Mouse (Mus musculus) intestine, embryonic 16.5 days (tissue): ENCODE measurements at regions not wholly inside any gene's neighbourhood (a gene's known extent, or its start where the extent isn't known, plus 50 kb on each side); places are given as distances from the start of the nearest gene placed in this dataset.

Experiments
- ATAC-seq: fragments of 200-750 bp; cut with Nextera tagmentation; 2 replicates; pipeline ENCODE4 v1.8.0; 2017; ENCODE audit warnings: moderate TSS enrichment, moderate library complexity
- H3K27ac ChIP-seq: fragments of 300-500 bp; sonication (generic); 2 replicates; pipeline ENCODE4 v1.5.1; 2014; ENCODE audit warnings: mild to moderate bottlenecking, low read length
- H3K27me3 ChIP-seq: fragments of 300-500 bp; sonication (generic); replicated peaks from 2 replicates; pipeline ENCODE4 v1.6.1; 2014; ENCODE audit warnings: low read length, control low read depth, mixed read lengths; ENCODE audit not compliant: control insufficient read depth, insufficient read depth
- H3K36me3 ChIP-seq: fragments of 300-500 bp; sonication (generic); 2 replicates; pipeline ENCODE4 v1.6.1; 2014; ENCODE audit warnings: low read length, control low read depth; ENCODE audit not compliant: control insufficient read depth, insufficient read depth
- H3K4me1 ChIP-seq: fragments of 300-500 bp; sonication (generic); 2 replicates; pipeline ENCODE4 v1.6.1; 2014; ENCODE audit warnings: low read length, control low read depth, mixed read lengths; ENCODE audit not compliant: control insufficient read depth, insufficient read depth
- H3K4me2 ChIP-seq: fragments of 300-500 bp; sonication (generic); 2 replicates; pipeline ENCODE4 v1.6.1; 2014; ENCODE audit warnings: low read depth, low read length, control low read depth
- H3K4me3 ChIP-seq: fragments of 300-500 bp; sonication (generic); 2 replicates; pipeline ENCODE4 v1.5.1; 2014; ENCODE audit warnings: mild to moderate bottlenecking, low read length
- H3K9ac ChIP-seq: fragments of 300-500 bp; sonication (generic); 2 replicates; pipeline ENCODE4 v1.6.1; 2014; ENCODE audit warnings: low read depth, low read length
- H3K9me3 ChIP-seq: fragments of 300-500 bp; sonication (generic); 2 replicates; pipeline ENCODE4 v1.6.1; 2016; ENCODE audit warnings: low read length, control low read depth; ENCODE audit not compliant: control insufficient read depth
- WGBS: fragments of 180-500 bp; shearing (Covaris S2); extraction: QIAGEN DNeasy Blood & Tissue Kit; methylation state at CpG from one replicate; pipeline ENCODE4 v1.1.7; 2014; 5-methylcytosine and 5-hydroxymethylcytosine counted together

- Histone ChIP-seq H3K9me3 (no peaks in the 10 kb centered on the region), H3K9ac (no peak overlapping the region), H3K4me2 (no peak overlapping the region), H3K4me3 (no peak overlapping the region), H3K36me3 (no peaks in the 10 kb centered on the region), H3K27ac (no peak overlapping the region), H3K4me1 (peaks cover 3% of the 10 kb centered on the region; the same call in 1 of the 2 replicates), H3K27me3 (no peaks in the 10 kb centered on the region)
- no peak for ATAC-seq
- 50% methylated on average over 9 of the region's 9 CpGs for WGBS
Measured at GRCm38 (mm10) chr11:8232636-8233189, 431.6 kb downstream of the Tns3 start.

GRCm38 (mm10) chr11:8229787-8230186, 434.5 kb downstream of the Tns3 start:
- Histone ChIP-seq H3K4me1 (peaks cover 3% of the 10 kb centered on the region; the same call in 1 of the 2 replicates), H3K4me2 (no peak overlapping the region), H3K36me3 (no peaks in the 10 kb centered on the region), H3K27ac (no peak overlapping the region), H3K27me3 (no peaks in the 10 kb centered on the region), H3K9me3 (no peaks in the 10 kb centered on the region), H3K4me3 (no peak overlapping the region), H3K9ac (no peak overlapping the region)
- 31% methylated on average over 7 of the region's 7 CpGs for WGBS
- peak; percentile 60; the same call in 1 of the 2 replicates for ATAC-seq

GRCm38 (mm10) chr11:8227772-8228425, 436.4 kb downstream of the Tns3 start:
- no peaks in the 10 kb centered on the region for H3K9me3 ChIP-seq
- no peaks in the 10 kb centered on the region for H3K36me3 ChIP-seq
- H3K4me1 ChIP-seq, result peaks cover 3% of the 10 kb centered on the region; the same call in 1 of the 2 replicates
- no peak overlapping the region for H3K4me3 ChIP-seq
- 42% methylated on average over 8 of the region's 8 CpGs for WGBS
- H3K27ac ChIP-seq, result no peak overlapping the region
- no peak overlapping the region for H3K9ac ChIP-seq
- ATAC-seq, result 0 out of 2 replicates have a peak, but pooled peaks have one; percentile 56
- H3K4me2 ChIP-seq, result no peak overlapping the region
- H3K27me3 ChIP-seq, result no peaks in the 10 kb centered on the region

GRCm38 (mm10) chr11:8224366-8224765, 440.0 kb downstream of the Tns3 start:
- Histone ChIP-seq H3K4me3 (no peak overlapping the region), H3K4me2 (no peak overlapping the region), H3K9ac (no peak overlapping the region), H3K9me3 (no peaks in the 10 kb centered on the region), H3K36me3 (no peaks in the 10 kb centered on the region), H3K27me3 (no peaks in the 10 kb centered on the region), H3K27ac (no peak overlapping the region), H3K4me1 (no peaks in the 10 kb centered on the region; the same call in 1 of the 2 replicates)
- ATAC-seq, result no peak
- 89% methylated on average over 1 of the region's 1 CpGs for WGBS

GRCm38 (mm10) chr11:8220618-8221017, 443.7 kb downstream of the Tns3 start:
- no peak overlapping the region for H3K4me3 ChIP-seq
- no peak overlapping the region for H3K27ac ChIP-seq
- H3K9ac ChIP-seq, result no peak overlapping the region
- no peaks in the 10 kb centered on the region for H3K9me3 ChIP-seq
- H3K36me3 ChIP-seq, result no peaks in the 10 kb centered on the region
- H3K4me2 ChIP-seq, result no peak overlapping the region
- ATAC-seq, result no peak
- 57% methylated on average over 3 of the region's 3 CpGs for whole genome bisulfite sequencing
- no peaks in the 10 kb centered on the region for H3K27me3 ChIP-seq
- no peaks in the 10 kb centered on the region for H3K4me1 ChIP-seq

- H3K36me3 ChIP-seq, result no peaks in the 10 kb centered on the region
- no peaks in the 10 kb centered on the region for H3K9me3 ChIP-seq
- H3K4me3 ChIP-seq, result no peak overlapping the region
- no peak overlapping the region for H3K9ac ChIP-seq
- no peaks in the 10 kb centered on the region for H3K4me1 ChIP-seq
- H3K27me3 ChIP-seq, result no peaks in the 10 kb centered on the region
- 71% methylated on average over 6 of the region's 6 CpGs for WGBS
- ATAC-seq, result no peak
- H3K4me2 ChIP-seq, result no peak overlapping the region
- no peak overlapping the region for H3K27ac ChIP-seq
Measured at GRCm38 (mm10) chr11:8219911-8220310, 444.4 kb downstream of the Tns3 start.

GRCm38 (mm10) chr11:8215634-8216033, 448.7 kb downstream of the Tns3 start:
- WGBS, result 67% methylated on average over 7 of the region's 7 CpGs
- Histone ChIP-seq H3K9ac (no peak overlapping the region), H3K27ac (no peak overlapping the region), H3K4me2 (no peak overlapping the region), H3K27me3 (no peaks in the 10 kb centered on the region), H3K36me3 (no peaks in the 10 kb centered on the region), H3K4me3 (no peak overlapping the region), H3K4me1 (no peaks in the 10 kb centered on the region), H3K9me3 (no peaks in the 10 kb centered on the region)
- ATAC-seq, result no peak

- H3K4me1 ChIP-seq, result no peaks in the 10 kb centered on the region
- no peaks in the 10 kb centered on the region for H3K9me3 ChIP-seq
- no peak overlapping the region for H3K27ac ChIP-seq
- no peak overlapping the region for H3K4me2 ChIP-seq
- H3K4me3 ChIP-seq, result no peak overlapping the region
- no peaks in the 10 kb centered on the region for H3K36me3 ChIP-seq
- no peak for ATAC-seq
- 63% methylated on average over 2 of the region's 2 CpGs for WGBS
- H3K9ac ChIP-seq, result no peak overlapping the region
- H3K27me3 ChIP-seq, result no peaks in the 10 kb centered on the region
Measured at GRCm38 (mm10) chr11:8214305-8214903, 449.9 kb downstream of the Tns3 start.

- Histone ChIP-seq H3K27me3 (no peaks in the 10 kb centered on the region), H3K4me1 (no peaks in the 10 kb centered on the region), H3K36me3 (no peaks in the 10 kb centered on the region), H3K9me3 (no peaks in the 10 kb centered on the region), H3K4me2 (no peak overlapping the region), H3K27ac (no peak overlapping the region), H3K9ac (no peak overlapping the region), H3K4me3 (no peak overlapping the region)
- 89% methylated on average over 3 of the region's 3 CpGs for WGBS
- no peak for ATAC-seq
Measured at GRCm38 (mm10) chr11:8213130-8213529, 451.2 kb downstream of the Tns3 start.
